In genomic region chr6:143179733-143180132, GRCm38 (mm10) we compare ENCODE assay signal across 27 mouse cellular contexts. TPM values are rescaled to one million over a fixed set of nuclear protein-coding genes. Genes with fewer than 3 reads are reported as not detected.
DNase-seq lines count a peak whose midpoint lies in the region; ATAC-seq and TF ChIP-seq lines count a peak whose summit lies in the region.
"Had no signal": no experiment of that assay in that cellular context is flagged by ENCODE, and none has a peak within 500 bp of the region (broad histone marks: within the 10 kb centered on the region; RNA-seq: fewer than 3 reads in every experiment).

No protein-coding gene starts in this region.

- no peaks in the 10 kb centered on the region for H3K9me3 ChIP-seq in lung, postnatal 0 days (ENCODE audit: low read length)
- no peaks in the 10 kb centered on the region for H3K9me3 ChIP-seq in CH12.LX (replicated peaks; ENCODE audit: low read length)
- H3K9me3 ChIP-seq: embryonic facial prominence, embryonic 10.5 days; embryonic facial prominence, embryonic 13.5 days; forebrain, embryonic 12.5 days; forebrain, embryonic 15.5 days; G1E; heart, embryonic 13.5 days; hindbrain, embryonic 12.5 days; intestine, embryonic 15.5 days had no signal

- no peak overlapping the region for H3K9ac ChIP-seq in lung, postnatal 0 days (replicated peaks; ENCODE audit: low read depth)
- H3K9ac ChIP-seq in CH12.LX (ENCODE audit: insufficient read depth, low read depth): no peak overlapping the region; the same call in 1 of the 2 replicates
- H3K9ac ChIP-seq: embryonic facial prominence, embryonic 13.5 days; forebrain, embryonic 12.5 days; forebrain, embryonic 15.5 days; heart, embryonic 13.5 days; hindbrain, embryonic 12.5 days; intestine, embryonic 15.5 days had no signal

- no peaks in the 10 kb centered on the region for H3K27me3 ChIP-seq in lung, postnatal 0 days (replicated peaks; ENCODE audit: insufficient read depth, low read length)
- no peaks in the 10 kb centered on the region for H3K27me3 ChIP-seq in CH12.LX (replicated peaks)
- H3K27me3 ChIP-seq: embryonic facial prominence, embryonic 13.5 days; forebrain, embryonic 12.5 days; forebrain, embryonic 15.5 days; heart, embryonic 13.5 days; hindbrain, embryonic 12.5 days; intestine, embryonic 15.5 days had no signal

- no peak for TF ChIP-seq POLR2A in CH12.LX (IDR thresholded peaks at IDR 0.05; ENCODE audit: low read depth, low read length)

- TF ChIP-seq EP300 in lung, postnatal 0 days (IDR thresholded peaks at IDR 0.05): no peak
- no peak for TF ChIP-seq EP300 in CH12.LX (IDR thresholded peaks at IDR 0.05; ENCODE audit: low read length)

- peaks cover 5% of the 10 kb centered on the region; the same call in 1 of the 2 replicates for H3K36me3 ChIP-seq in lung, postnatal 0 days (ENCODE audit: insufficient read depth, low read length)
- H3K36me3 ChIP-seq in CH12.LX (replicated peaks in 1 of 2; ENCODE audit: control insufficient read depth in 1 of 2, insufficient read depth in 1 of 2, low read length in 1 of 2): peaks cover 38 to 89% of the 10 kb centered on the region in 2 experiments

- H3K4me3 ChIP-seq in lung, postnatal 0 days (ENCODE audit: low read depth, low read length): no peak overlapping the region
- no peak overlapping the region for H3K4me3 ChIP-seq in CH12.LX (replicated peaks in 1 of 3; ENCODE audit: low read depth in 2 of 3, low read length in 2 of 3, poor library complexity in 1 of 3)
- H3K4me3 ChIP-seq: embryonic facial prominence, embryonic 10.5 days; embryonic facial prominence, embryonic 13.5 days; erythroblast, embryonic 14.5 days; forebrain, embryonic 12.5 days; forebrain, embryonic 15.5 days; heart, adult 2 months; heart, embryonic 13.5 days; hindbrain, embryonic 12.5 days; intestine, embryonic 15.5 days had no signal

- WGBS in lung, postnatal 0 days: 56% methylated on average over 2 of the region's 2 CpGs

- no peak for TF ChIP-seq RAD21 in CH12.LX (IDR thresholded peaks at IDR 0.05; ENCODE audit: low read depth, low read length)

- in situ Hi-C loops in CH12.LX (cut with MboI; ENCODE audit: low pct_ligation_motif_present, low pct_unique_long_range_greater_than_20kb, low sequenced_read_pairs): no loop called here

- no peak for ATAC-seq in lung, postnatal 0 days
- ATAC-seq: forebrain, embryonic 15.5 days; hindbrain, embryonic 16.5 days; intestine, embryonic 15.5 days had no signal

- peaks cover 58% of the 10 kb centered on the region for H3K79me2 ChIP-seq in CH12.LX (replicated peaks; ENCODE audit: control insufficient read depth, extremely low read depth, insufficient read depth, poor library complexity, severe bottlenecking)

- peak; percentile 37 for DNase-seq in heart, adult 11 months
- DNase-seq in heart, adult 8-10 months (ENCODE audit: low spot score): no peak
- no peak for DNase-seq in lung, postnatal 0 days (ENCODE audit: low spot score)
- DNase-seq in lung, postnatal 25 days (ENCODE audit: low spot score): no peak
- DNase-seq in CH12.LX (ENCODE audit: extremely low read depth): no peak
- DNase-seq in layer of hippocampus, postnatal 14 days (ENCODE audit: low spot score in 2 of 2): no peak
- DNase-seq: adrenal gland, postnatal 10 days; cerebellum, adult 11-12 months; cerebellum, adult 8-10 months; cerebellum, postnatal 10 days; cerebellum, postnatal 36 days; embryo, embryonic 11 days; gastrocnemius, postnatal 25 days; heart, adult 2 months; heart, postnatal 14 days; heart, postnatal 4 days; kidney, adult 11 months had no signal

- H3K4me2 ChIP-seq in lung, postnatal 0 days (replicated peaks; ENCODE audit: low read depth, low read length): no peak overlapping the region
- peak overlapping the region; percentile 73; the same call in 1 of the 2 replicates for H3K4me2 ChIP-seq in CH12.LX (ENCODE audit: insufficient read depth, low read depth, poor library complexity, severe bottlenecking)
- H3K4me2 ChIP-seq: embryonic facial prominence, embryonic 13.5 days; forebrain, embryonic 12.5 days; forebrain, embryonic 15.5 days; heart, embryonic 13.5 days; hindbrain, embryonic 12.5 days; intestine, embryonic 15.5 days had no signal

- peaks cover 9% of the 10 kb centered on the region; the same call in 1 of the 2 replicates for H3K4me1 ChIP-seq in lung, postnatal 0 days (ENCODE audit: insufficient read depth, low read depth, low read length)
- H3K4me1 ChIP-seq in CH12.LX (ENCODE audit: control insufficient read depth in 1 of 2, insufficient read depth in 2 of 2): peaks cover 9 to 42% of the 10 kb centered on the region in 2 experiments; a peak in 3 of 4 replicates
- H3K4me1 ChIP-seq: forebrain, embryonic 15.5 days; intestine, embryonic 15.5 days had no signal

- peak overlapping the region; percentile 26; the same call in 1 of the 2 replicates for H3K27ac ChIP-seq in lung, postnatal 0 days (ENCODE audit: low read length)
- no peak overlapping the region for H3K27ac ChIP-seq in CH12.LX (ENCODE audit: insufficient read depth, low read depth)
- H3K27ac ChIP-seq: embryonic facial prominence, embryonic 10.5 days; embryonic facial prominence, embryonic 13.5 days; forebrain, embryonic 12.5 days; forebrain, embryonic 15.5 days; heart, adult 2 months; heart, embryonic 13.5 days; hindbrain, embryonic 12.5 days; intestine, embryonic 15.5 days had no signal

- dilution Hi-C loops in CH12.LX (cut with MboI; ENCODE audit: extremely low pct_ligation_motif_present, extremely low pct_unique_long_range_greater_than_20kb, low sequenced_read_pairs): loop anchor here (25.0 kb wide), 1 partner anchor 92 kb away; no protein-coding TSS in a partner anchor

- TF ChIP-seq CTCF in lung, postnatal 0 days (IDR thresholded peaks at IDR 0.05): no peak
- TF ChIP-seq CTCF in CH12.LX (conservative IDR thresholded peaks at IDR 0.05 in 1 of 2, IDR thresholded peaks at IDR 0.05 in 1 of 2; ENCODE audit: low read depth in 2 of 2, low read length in 2 of 2): no peak

TF ChIP-seq in CH12.LX, 34 proteins besides CTCF, POLR2A, EP300 and RAD21:
- TF ChIP-seq ELF1 (IDR thresholded peaks at IDR 0.05; ENCODE audit: low read depth, low read length) (no peak), NELFE (IDR thresholded peaks at IDR 0.05; ENCODE audit: low read depth, low read length) (no peak), MAX (IDR thresholded peaks at IDR 0.05; ENCODE audit: low read length) (no peak)

RNA-seq across cellular contexts. Expression of gene Etnk1, which starts 12.7 kb away (rescaled TPM):
- total RNA-seq in heart, adult 8-10 months (2022): 10 to 100 TPM; 26.4 to 29.2 (median 27.7) TPM
- 11.1 and 12.6 TPM in 2 replicates for polyA plus RNA-seq in lung, postnatal 0 days (2015; fragmentation: Nextera tagmentation; extraction: Ambion mirVana)
- total RNA-seq in CH12.LX (2012; rRNA removed) (27.0 and 27.1 TPM in 2 replicates), CH12.LX (2014; rRNA removed) (33.4 and 35.1 TPM in 2 replicates)
- 28.4 and 32.8 TPM in 2 replicates for polyA plus RNA-seq in CH12.LX (2012; ENCODE audit: insufficient read length, low read depth)
- 100 to 1,000 TPM; 149 to 156 TPM for total RNA-seq in layer of hippocampus, postnatal 14 days (2021)

Comparison
In these comparisons a context has a peak if more than half of its experiments do, and no peak if none do; other contexts are left out.
1. RNA of gene Etnk1, which starts 12.7 kb away (total RNA-seq): 149 to 156 TPM in layer of hippocampus, postnatal 14 days; 27.0 to 35.1 TPM in CH12.LX and 26.4 to 29.2 TPM in heart, adult 8-10 months; every median in the first group is over 4 times any median in the second.